Mouse (Mus musculus): ENCODE measurements at regions not wholly inside any gene's neighbourhood (a gene's known extent, or its start where the extent isn't known, plus 50 kb on each side); places are given as distances from the start of the nearest gene placed in this dataset.

DNA sequence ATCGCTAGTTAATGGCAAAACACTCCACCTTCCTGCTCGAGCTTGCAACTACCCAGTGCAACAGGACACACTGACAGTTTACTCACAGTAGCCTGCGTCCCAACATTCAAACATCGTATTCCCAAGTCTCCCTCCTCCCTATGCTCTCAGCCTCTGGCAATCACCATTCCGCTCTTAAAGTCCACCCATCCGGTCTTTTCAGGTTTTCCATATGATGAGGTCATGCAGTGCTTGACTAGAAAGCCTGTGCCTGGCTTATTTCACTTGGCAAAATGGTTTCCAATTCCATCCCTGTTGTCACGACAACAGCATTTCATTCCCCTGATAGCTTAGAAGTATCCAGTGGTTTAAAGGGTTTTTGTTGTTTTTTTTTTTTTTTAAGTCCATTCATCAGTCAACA is 79.1 kb upstream of the H2afz start:
- H3K4me2 ChIP-seq (ENCODE audit: low read depth), result no peak overlapping the region
- H3K4me1 ChIP-seq (ENCODE audit: control insufficient read depth, insufficient read depth, low read length), result no peaks in the 10 kb centered on the region
- H3K36me3 ChIP-seq (ENCODE audit: control insufficient read depth, insufficient read depth, low read length), result no peaks in the 10 kb centered on the region
- 53% methylated on average over 7 of the region's 7 CpGs for WGBS
- H3K4me3 ChIP-seq (ENCODE audit: low read depth, low read length), result no peak overlapping the region
- H3K9me3 ChIP-seq (ENCODE audit: control insufficient read depth, low read length), result no peaks in the 10 kb centered on the region
- peak; percentile 37 for DNase-seq (ENCODE audit: low spot score)
- ATAC-seq (ENCODE audit: insufficient read depth, low FRiP score, low TSS enrichment), result peak; percentile 58
- H3K27me3 ChIP-seq (ENCODE audit: control insufficient read depth, insufficient read depth, low read length), result no peaks in the 10 kb centered on the region
- H3K27ac ChIP-seq (ENCODE audit: low read depth, low read length), result no peak overlapping the region
- no peak overlapping the region for H3K9ac ChIP-seq (ENCODE audit: low read length)

DNA sequence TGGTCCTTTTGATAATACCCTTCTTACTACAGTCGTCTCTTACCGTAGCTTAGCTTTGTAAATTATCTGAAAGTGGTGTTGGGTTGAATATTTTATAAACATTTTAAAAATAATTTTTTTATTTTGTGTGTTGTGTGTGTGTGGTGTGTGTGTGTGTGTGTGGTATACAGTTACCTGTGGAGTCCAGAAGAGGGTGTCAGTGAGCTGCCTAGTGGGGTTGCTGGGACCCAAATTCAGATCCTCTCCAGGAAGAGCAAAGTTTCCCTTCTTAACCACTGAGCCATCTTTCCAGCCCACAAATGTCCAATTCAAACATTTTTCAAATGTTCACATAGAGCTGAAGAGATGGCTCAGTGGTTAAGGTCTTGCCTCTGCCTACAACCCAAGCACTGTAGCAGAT is 78.4 kb upstream of the H2afz start:
- Histone ChIP-seq H3K9me3 (ENCODE audit: control insufficient read depth, low read length) (no peaks in the 10 kb centered on the region), H3K4me3 (ENCODE audit: low read depth, low read length) (no peak overlapping the region), H3K27me3 (ENCODE audit: control insufficient read depth, insufficient read depth, low read length) (no peaks in the 10 kb centered on the region), H3K4me1 (ENCODE audit: control insufficient read depth, insufficient read depth, low read length) (no peaks in the 10 kb centered on the region), H3K4me2 (ENCODE audit: low read depth) (no peak overlapping the region), H3K9ac (ENCODE audit: low read length) (no peak overlapping the region), H3K27ac (ENCODE audit: low read depth, low read length) (no peak overlapping the region), H3K36me3 (ENCODE audit: control insufficient read depth, insufficient read depth, low read length) (no peaks in the 10 kb centered on the region)
- WGBS, result 91% methylated on average over 2 of the region's 2 CpGs
- ATAC-seq (ENCODE audit: insufficient read depth, low FRiP score, low TSS enrichment), result no peak
- DNase-seq (ENCODE audit: low spot score), result no peak

DNA sequence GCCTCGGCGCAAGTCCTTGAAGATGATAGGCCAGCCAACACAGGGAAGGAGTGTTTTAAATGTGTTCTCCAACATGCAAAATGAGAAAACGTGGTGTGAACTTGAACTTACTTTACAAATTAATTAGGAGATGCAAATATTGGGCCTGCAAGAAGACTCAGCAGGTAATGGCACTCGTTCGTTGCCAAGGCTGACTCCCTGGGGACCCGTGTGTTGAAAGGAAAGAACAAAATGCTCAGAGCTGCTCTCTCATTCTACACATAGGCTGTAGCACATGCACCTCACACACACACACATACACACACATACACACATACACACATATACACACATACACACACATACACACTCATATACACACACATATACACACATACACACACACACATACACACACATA is 74.6 kb upstream of the H2afz start:
- 87% methylated on average over 6 of the region's 6 CpGs for WGBS

DNA sequence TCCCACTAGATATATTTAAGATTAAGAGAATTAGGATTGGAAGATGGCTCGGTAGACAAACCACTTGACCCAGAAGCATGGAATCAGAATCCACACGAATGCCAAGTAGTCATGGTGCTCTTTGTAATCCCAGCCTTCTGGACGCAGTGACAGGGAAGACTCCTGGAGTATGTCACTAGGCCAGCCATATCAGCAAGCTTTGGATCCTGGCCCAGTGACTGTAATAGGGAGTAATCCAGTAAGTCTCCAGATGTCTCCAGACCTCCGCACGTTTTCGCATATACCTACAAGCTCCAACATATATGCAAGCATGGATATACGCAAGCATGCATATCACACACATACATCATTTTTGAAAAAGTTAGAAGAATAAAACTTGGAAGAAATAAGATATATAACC is 73.9 kb upstream of the H2afz start:
- DNase-seq (ENCODE audit: low spot score), result no peak
- no peak for ATAC-seq (ENCODE audit: insufficient read depth, low FRiP score, low TSS enrichment)
- no peak overlapping the region for H3K4me2 ChIP-seq (ENCODE audit: low read depth)
- WGBS, result 92% methylated on average over 7 of the region's 7 CpGs
- no peaks in the 10 kb centered on the region for H3K9me3 ChIP-seq (ENCODE audit: control insufficient read depth, low read length)
- H3K36me3 ChIP-seq (ENCODE audit: control insufficient read depth, insufficient read depth, low read length), result no peaks in the 10 kb centered on the region
- no peaks in the 10 kb centered on the region for H3K27me3 ChIP-seq (ENCODE audit: control insufficient read depth, insufficient read depth, low read length)
- H3K27ac ChIP-seq (ENCODE audit: low read depth, low read length), result no peak overlapping the region
- H3K4me3 ChIP-seq (ENCODE audit: low read depth, low read length), result no peak overlapping the region
- no peaks in the 10 kb centered on the region for H3K4me1 ChIP-seq (ENCODE audit: control insufficient read depth, insufficient read depth, low read length)
- H3K9ac ChIP-seq (ENCODE audit: low read length), result no peak overlapping the region

More for the DNA sequence above, 74.6 kb upstream of the H2afz start:
- Histone ChIP-seq H3K4me3 (ENCODE audit: low read depth, low read length) (no peak overlapping the region), H3K4me1 (ENCODE audit: control insufficient read depth, insufficient read depth, low read length) (no peaks in the 10 kb centered on the region), H3K27ac (ENCODE audit: low read depth, low read length) (no peak overlapping the region), H3K27me3 (ENCODE audit: control insufficient read depth, insufficient read depth, low read length) (no peaks in the 10 kb centered on the region), H3K4me2 (ENCODE audit: low read depth) (no peak overlapping the region), H3K36me3 (ENCODE audit: control insufficient read depth, insufficient read depth, low read length) (no peaks in the 10 kb centered on the region), H3K9me3 (ENCODE audit: control insufficient read depth, low read length) (no peaks in the 10 kb centered on the region), H3K9ac (ENCODE audit: low read length) (no peak overlapping the region)
- DNase-seq (ENCODE audit: low spot score), result no peak
- ATAC-seq (ENCODE audit: insufficient read depth, low FRiP score, low TSS enrichment), result no peak

DNA sequence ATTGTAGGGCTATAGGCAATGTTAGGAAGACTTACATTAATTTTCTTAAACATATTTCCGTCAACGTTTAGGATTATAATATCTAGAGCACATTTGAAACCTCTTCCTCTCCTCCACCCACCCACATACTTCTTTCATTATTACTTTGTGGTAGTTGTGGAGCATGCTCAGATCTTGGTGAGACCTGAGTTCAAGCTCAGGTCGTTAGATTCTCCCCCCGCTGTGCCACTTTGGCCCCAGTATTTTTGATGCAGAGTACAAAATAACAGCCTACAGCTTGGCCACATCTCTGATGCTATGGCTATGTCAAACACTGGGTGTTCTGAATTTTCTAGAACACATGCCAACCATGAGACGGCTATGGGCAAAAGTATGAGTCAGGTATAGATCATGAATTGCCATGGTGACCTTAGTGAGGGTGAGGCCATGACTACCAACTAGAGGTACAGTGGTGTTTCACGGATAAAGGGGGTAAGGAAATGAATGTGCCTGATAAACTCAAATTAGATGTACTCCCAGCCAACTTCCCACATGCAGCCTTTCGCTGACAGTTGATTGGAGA is 68.5 kb upstream of the H2afz start:
- ATAC-seq (ENCODE audit: insufficient read depth, low FRiP score, low TSS enrichment), result no peak
- no peak overlapping the region for H3K27ac ChIP-seq (ENCODE audit: low read depth, low read length)
- no peaks in the 10 kb centered on the region for H3K27me3 ChIP-seq (ENCODE audit: control insufficient read depth, insufficient read depth, low read length)
- no peak overlapping the region for H3K9ac ChIP-seq (ENCODE audit: low read length)
- DNase-seq (ENCODE audit: low spot score), result no peak
- H3K4me2 ChIP-seq (ENCODE audit: low read depth), result no peak overlapping the region
- no peaks in the 10 kb centered on the region for H3K4me1 ChIP-seq (ENCODE audit: control insufficient read depth, insufficient read depth, low read length)
- 91% methylated on average over 7 of the region's 7 CpGs for WGBS
- H3K9me3 ChIP-seq (ENCODE audit: control insufficient read depth, low read length), result no peaks in the 10 kb centered on the region
- H3K36me3 ChIP-seq (ENCODE audit: control insufficient read depth, insufficient read depth, low read length), result no peaks in the 10 kb centered on the region
- H3K4me3 ChIP-seq (ENCODE audit: low read depth, low read length), result no peak overlapping the region

DNA sequence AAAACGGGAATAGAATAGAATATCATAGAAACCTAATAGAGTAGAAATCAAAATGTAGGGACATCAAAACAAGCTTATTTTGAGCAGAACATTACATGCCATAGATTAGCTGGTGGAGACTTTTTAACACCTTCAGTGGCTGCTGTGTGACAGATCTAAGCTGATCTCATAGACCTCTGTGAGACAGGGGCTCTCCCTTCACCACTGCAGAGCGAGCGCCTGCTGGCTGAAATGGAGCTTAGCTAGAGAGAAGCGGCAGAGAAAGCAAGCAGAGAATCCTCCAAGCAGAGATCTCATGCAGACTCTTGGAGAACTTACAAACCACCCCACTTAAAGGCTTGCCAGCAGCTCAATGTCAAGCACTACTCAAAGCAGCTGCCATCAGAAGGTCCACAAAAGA is 65.5 kb upstream of the H2afz start:
- WGBS, result 81% methylated on average over 4 of the region's 4 CpGs
- no peaks in the 10 kb centered on the region for H3K4me1 ChIP-seq (ENCODE audit: control insufficient read depth, insufficient read depth, low read length)

DNA sequence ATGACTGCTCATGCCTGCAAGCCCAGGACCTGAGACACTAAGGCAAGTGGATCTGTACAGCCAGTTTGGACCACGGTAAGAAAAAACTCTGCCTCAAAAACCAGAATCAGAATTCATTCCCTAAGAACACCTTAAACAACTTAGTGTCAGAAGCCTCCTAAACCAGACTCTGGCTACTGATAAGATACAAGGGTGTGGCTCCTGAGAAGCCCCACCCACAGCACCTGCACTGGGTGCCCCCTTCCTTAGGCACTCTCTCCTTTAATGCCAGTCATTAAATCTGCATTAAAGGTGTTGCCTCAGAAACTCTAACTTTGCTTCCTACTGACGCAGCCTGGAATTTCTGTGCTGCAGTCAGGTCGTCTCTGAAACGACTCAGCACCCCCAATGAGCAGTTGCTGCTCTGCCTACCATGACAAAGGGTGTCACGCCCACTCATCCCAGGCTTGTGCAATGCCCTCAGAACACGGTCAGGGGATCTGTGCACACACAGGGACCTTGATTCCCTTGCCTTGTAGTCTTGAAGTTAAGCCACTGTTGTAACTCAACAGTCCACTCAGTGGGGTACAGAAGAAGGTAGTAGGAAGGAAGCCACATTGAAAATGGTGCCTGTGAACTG is 62.8 kb upstream of the H2afz start:
- DNase-seq (ENCODE audit: low spot score) (no peak), ATAC-seq (ENCODE audit: insufficient read depth, low FRiP score, low TSS enrichment) (no peak)
- Histone ChIP-seq H3K27ac (ENCODE audit: low read depth, low read length) (no peak overlapping the region), H3K36me3 (ENCODE audit: control insufficient read depth, insufficient read depth, low read length) (no peaks in the 10 kb centered on the region), H3K9me3 (ENCODE audit: control insufficient read depth, low read length) (no peaks in the 10 kb centered on the region), H3K9ac (ENCODE audit: low read length) (no peak overlapping the region), H3K4me3 (ENCODE audit: low read depth, low read length) (no peak overlapping the region), H3K4me1 (ENCODE audit: control insufficient read depth, insufficient read depth, low read length) (no peaks in the 10 kb centered on the region), H3K27me3 (ENCODE audit: control insufficient read depth, insufficient read depth, low read length) (no peaks in the 10 kb centered on the region), H3K4me2 (ENCODE audit: low read depth) (no peak overlapping the region)
- WGBS, result 53% methylated on average over 6 of the region's 6 CpGs

More for the DNA sequence above, 65.5 kb upstream of the H2afz start:
- DNase-seq (ENCODE audit: low spot score) (no peak), ATAC-seq (ENCODE audit: insufficient read depth, low FRiP score, low TSS enrichment) (no peak)
- no peaks in the 10 kb centered on the region for H3K36me3 ChIP-seq (ENCODE audit: control insufficient read depth, insufficient read depth, low read length)
- H3K9me3 ChIP-seq (ENCODE audit: control insufficient read depth, low read length), result no peaks in the 10 kb centered on the region
- no peak overlapping the region for H3K4me2 ChIP-seq (ENCODE audit: low read depth)
- H3K4me3 ChIP-seq (ENCODE audit: low read depth, low read length), result no peak overlapping the region
- H3K27me3 ChIP-seq (ENCODE audit: control insufficient read depth, insufficient read depth, low read length), result no peaks in the 10 kb centered on the region
- H3K9ac ChIP-seq (ENCODE audit: low read length), result no peak overlapping the region
- H3K27ac ChIP-seq (ENCODE audit: low read depth, low read length), result no peak overlapping the region

DNA sequence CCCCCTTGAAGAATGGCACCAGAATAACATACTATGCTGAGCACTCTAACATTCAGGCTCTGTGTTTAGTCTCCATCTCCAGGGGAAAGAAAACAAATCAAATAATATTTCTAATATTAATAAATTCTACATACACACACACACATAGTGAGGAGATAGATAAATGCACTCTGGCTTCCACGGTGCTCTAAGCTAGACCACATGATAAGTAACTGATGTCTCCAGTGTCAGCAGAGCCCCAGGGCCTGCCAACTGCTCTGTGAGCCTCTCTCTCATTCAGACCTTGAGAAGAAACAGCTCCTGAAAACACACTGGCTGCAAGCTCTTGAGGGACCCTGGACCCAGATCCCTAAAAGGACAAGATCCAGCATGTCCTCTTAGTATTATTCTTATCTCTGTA is 56.9 kb upstream of the H2afz start:
- Histone ChIP-seq H3K4me1 (ENCODE audit: control insufficient read depth, insufficient read depth, low read length) (no peaks in the 10 kb centered on the region), H3K9me3 (ENCODE audit: control insufficient read depth, low read length) (no peaks in the 10 kb centered on the region), H3K27ac (ENCODE audit: low read depth, low read length) (no peak overlapping the region), H3K4me2 (ENCODE audit: low read depth) (no peak overlapping the region), H3K9ac (ENCODE audit: low read length) (no peak overlapping the region), H3K27me3 (ENCODE audit: control insufficient read depth, insufficient read depth, low read length) (no peaks in the 10 kb centered on the region), H3K36me3 (ENCODE audit: control insufficient read depth, insufficient read depth, low read length) (no peaks in the 10 kb centered on the region), H3K4me3 (ENCODE audit: low read depth, low read length) (no peak overlapping the region)
- ATAC-seq (ENCODE audit: insufficient read depth, low FRiP score, low TSS enrichment), result no peak
- 80% methylated on average over 1 of the region's 1 CpGs for WGBS
- no peak for DNase-seq (ENCODE audit: low spot score)

DNA sequence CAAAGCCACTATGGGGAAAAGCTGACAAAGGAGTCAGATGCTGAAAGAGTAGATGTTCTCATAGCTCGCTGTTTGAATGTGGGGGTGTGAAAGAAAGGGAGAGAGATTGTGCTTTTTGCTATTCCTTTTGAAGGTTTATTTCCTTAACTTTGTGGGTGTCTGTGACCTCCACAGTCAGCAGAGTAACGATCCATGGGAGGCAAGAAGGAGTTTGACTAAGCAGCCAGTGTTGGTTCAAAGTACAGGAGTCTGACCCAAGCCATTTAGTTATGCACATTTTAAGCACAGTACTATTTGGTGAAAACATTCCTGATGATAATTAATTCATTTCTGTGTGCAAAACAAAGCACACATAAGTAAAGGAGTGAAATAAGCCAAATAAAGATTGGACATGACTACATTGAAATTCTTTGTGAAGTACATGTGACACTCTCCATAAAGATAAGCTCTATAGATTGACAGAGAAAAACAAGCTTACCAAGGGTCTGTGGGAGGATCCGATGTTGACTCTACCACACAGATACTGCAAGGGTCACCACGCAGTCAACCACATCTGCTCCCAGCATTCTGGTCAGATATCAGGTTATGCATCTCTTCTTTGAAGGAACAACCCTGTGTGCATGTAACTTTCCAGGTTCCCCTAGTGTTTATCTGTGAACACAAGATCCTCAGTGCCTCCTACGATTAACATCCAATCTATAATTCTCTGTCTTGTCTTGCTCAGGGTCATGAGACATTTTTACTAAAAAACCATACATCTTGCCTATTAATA is 56.2 kb upstream of the H2afz start:
- Histone ChIP-seq H3K4me3 (ENCODE audit: low read depth, low read length) (no peak overlapping the region), H3K4me2 (ENCODE audit: low read depth) (no peak overlapping the region), H3K4me1 (ENCODE audit: control insufficient read depth, insufficient read depth, low read length) (no peaks in the 10 kb centered on the region), H3K9me3 (ENCODE audit: control insufficient read depth, low read length) (no peaks in the 10 kb centered on the region), H3K27ac (ENCODE audit: low read depth, low read length) (no peak overlapping the region), H3K9ac (ENCODE audit: low read length) (no peak overlapping the region), H3K27me3 (ENCODE audit: control insufficient read depth, insufficient read depth, low read length) (no peaks in the 10 kb centered on the region), H3K36me3 (ENCODE audit: control insufficient read depth, insufficient read depth, low read length) (no peaks in the 10 kb centered on the region)
- WGBS, result 87% methylated on average over 5 of the region's 5 CpGs
- ATAC-seq (ENCODE audit: insufficient read depth, low FRiP score, low TSS enrichment) (no peak), DNase-seq (ENCODE audit: low spot score) (no peak)
